Mouse (Mus musculus): Measurements from ENCODE around the gene Pfkfb4. TPM values are rescaled to one million over a fixed set of nuclear protein-coding genes. Genes with fewer than 3 reads are reported as not detected.

Gene Pfkfb4
- total RNA-seq, 2 experiments from 2014 or later, result 2.3 to 2.7 TPM

- DNase-seq (ENCODE audit: low spot score), result peak; percentile 69
- intact Hi-C loops (cut with DNase I), result no loop called here
Measured at GRCm38 (mm10) chr9:109054712-109055111, 63.1 kb downstream of the Pfkfb4 start.

GRCm38 (mm10) chr9:109055271-109056030 lies 63.9 kb downstream of the Pfkfb4 start:
- no peak for DNase-seq (ENCODE audit: low spot score)
- intact Hi-C loops (cut with DNase I), result no loop called here

GRCm38 (mm10) chr9:109056081-109056690 lies 64.6 kb downstream of the Pfkfb4 start:
- intact Hi-C loops (cut with DNase I), result no loop called here
- no peak for DNase-seq (ENCODE audit: low spot score)

GRCm38 (mm10) chr9:109056916-109057315 lies 65.3 kb downstream of the Pfkfb4 start:
- intact Hi-C loops (cut with DNase I), result no loop called here
- no peak for DNase-seq (ENCODE audit: low spot score)

- intact Hi-C loops (cut with DNase I), result no loop called here
- DNase-seq (ENCODE audit: low spot score), result no peak
Measured at GRCm38 (mm10) chr9:109057543-109057942, 66.0 kb downstream of the Pfkfb4 start.

- intact Hi-C loops (cut with DNase I), result loop anchor here (2.0 kb wide), 1 partner anchor 19 kb away; the partner anchor contains the start of gene Shisa5
- DNase-seq (ENCODE audit: low spot score), result no peak
Measured at GRCm38 (mm10) chr9:109058006-109058765, 66.6 kb downstream of the Pfkfb4 start.

GRCm38 (mm10) chr9:109059136-109059903 lies 67.7 kb downstream of the Pfkfb4 start, which contains the start of gene Trex1:
Trex1 (minus strand) TSS chr9:109059734.
- DNase-seq (ENCODE audit: low spot score), result peak; percentile 88
- intact Hi-C loops (cut with DNase I), result loop anchor here (1.0 to 2.0 kb wide), 2 partner anchors 21 to 56 kb away; partner anchors contain the start of gene Shisa5

- intact Hi-C loops (cut with DNase I), result no loop called here
- no peak for DNase-seq (ENCODE audit: low spot score)
Measured at GRCm38 (mm10) chr9:109060184-109060897, 68.8 kb downstream of the Pfkfb4 start.

GRCm38 (mm10) chr9:109060898-109061295 lies 69.3 kb downstream of the Pfkfb4 start:
- no peak for DNase-seq (ENCODE audit: low spot score)
- intact Hi-C loops (cut with DNase I), result no loop called here

GRCm38 (mm10) chr9:109068095-109068735 lies 76.6 kb downstream of the Pfkfb4 start:
- intact Hi-C loops (cut with DNase I), result no loop called here
- no peak for DNase-seq (ENCODE audit: low spot score)

- intact Hi-C loops (cut with DNase I), result no loop called here
- DNase-seq (ENCODE audit: low spot score), result peak; percentile 82
Measured at GRCm38 (mm10) chr9:109073661-109074573, 82.3 kb downstream of the Pfkfb4 start, which contains the start of gene Atrip. Atrip (minus strand) TSS chr9:109074124.

GRCm38 (mm10) chr9:109080516-109080915 lies 88.9 kb downstream of the Pfkfb4 start:
- intact Hi-C loops (cut with DNase I), result no loop called here
- no peak for DNase-seq (ENCODE audit: low spot score)

- intact Hi-C loops (cut with DNase I), result no loop called here
- DNase-seq (ENCODE audit: low spot score), result no peak
Measured at GRCm38 (mm10) chr9:109081749-109082123, 90.2 kb downstream of the Pfkfb4 start.

Small RNA genes lying within 50 kb of the gene (microRNA-seq; reads per million reads assigned to microRNA genes)
- not detected for gene Mir711

Other genes starting within 250 kb of the Pfkfb4 start
- 10 to 100 TPM; 21.1 to 26.4 TPM for gene Ip6k2, start 208.0 kb upstream of the Pfkfb4 start, total RNA-seq (2021)
- gene Nckipsd, start 183.4 kb upstream of the Pfkfb4 start, total RNA-seq (2021), result 1 to 10 TPM; 7.9 to 8.3 TPM
- gene Celsr3, start 165.5 kb upstream of the Pfkfb4 start, total RNA-seq (2021), result under 1 TPM; 0.03 to 0.23 TPM
- gene Slc26a6, start 138.5 kb upstream of the Pfkfb4 start, total RNA-seq (2021), result 10 to 100 TPM; 27.4 to 28.7 TPM
- gene Tmem89, start 77.2 kb upstream of the Pfkfb4 start, total RNA-seq (2021), result not detected
- gene Uqcrc1, start 55.1 kb upstream of the Pfkfb4 start, total RNA-seq (2021), result 1,000 to 10,000 TPM; 2,451 to 2,563 TPM
- gene Col7a1, start 38.2 kb upstream of the Pfkfb4 start, total RNA-seq (2021), result under 1 TPM; 0.23 to 0.61 TPM
- not detected for gene Ucn2, start 5.8 kb upstream of the Pfkfb4 start, total RNA-seq (2021)
- 10 to 100 TPM; 43.0 to 43.2 TPM for gene Shisa5, start 46.8 kb downstream of the Pfkfb4 start, total RNA-seq (2021)
- 10 to 100 TPM; 11.9 to 12.9 TPM for gene Trex1, start 68.0 kb downstream of the Pfkfb4 start, total RNA-seq (2021)
- 1 to 10 TPM; 6.7 to 7.1 TPM for gene Atrip, start 82.3 kb downstream of the Pfkfb4 start, total RNA-seq (2021)
- gene Ccdc51, start 90.7 kb downstream of the Pfkfb4 start, total RNA-seq (2021), result 10 to 100 TPM; 11.5 to 12.2 TPM
- 100 to 1,000 TPM; 243 to 255 TPM for gene Tma7, start 90.8 kb downstream of the Pfkfb4 start, total RNA-seq (2021)
- gene Plxnb1, start 103.6 kb downstream of the Pfkfb4 start, total RNA-seq (2021), result 10 to 100 TPM; 21.1 to 22.9 TPM
- not detected for gene Fbxw21, start 170.3 kb downstream of the Pfkfb4 start, total RNA-seq (2021)
- gene Fbxw13, start 204.2 kb downstream of the Pfkfb4 start, total RNA-seq (2021), result not detected
- gene Fbxw20, start 243.0 kb downstream of the Pfkfb4 start, total RNA-seq (2021), result not detected

Measured in heart, postnatal 25 days (tissue).